Mouse (Mus musculus): ENCODE measurements around the gene Tex11. TPM values are rescaled to one million over a fixed set of nuclear protein-coding genes. Genes with fewer than 3 reads are reported as not detected.

Gene Tex11
- polyA plus RNA-seq, 1 experiment from 2014 or later: not detected

DNA sequence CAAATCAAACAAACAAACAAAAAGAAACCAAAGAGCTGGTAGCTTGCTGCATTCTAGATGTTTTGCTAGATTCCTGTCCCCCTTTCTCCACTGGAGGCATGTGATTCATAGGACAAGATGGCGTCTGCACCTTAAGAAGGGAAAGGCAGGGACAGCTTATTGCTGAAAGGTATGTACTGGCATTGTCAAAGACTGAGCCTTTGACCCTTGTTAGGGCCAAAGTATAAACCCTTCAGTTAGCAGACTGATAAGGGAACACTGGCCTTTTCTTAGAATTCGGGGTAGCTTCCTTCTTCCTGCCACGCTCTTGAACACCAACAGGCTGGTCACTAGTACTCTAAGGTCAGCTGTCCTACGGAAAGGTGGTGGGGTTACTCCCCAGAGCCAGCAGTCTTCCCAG, 262.1 kb downstream of the Tex11 start:
- Histone ChIP-seq H3K4me2 (ENCODE audit: low read depth, severe bottlenecking) (no peak overlapping the region), H3K27ac (replicated peaks; ENCODE audit: low read depth, low read length) (no peak overlapping the region), H3K4me3 (ENCODE audit: low read depth, low read length) (no peak overlapping the region), H3K9me3 (ENCODE audit: control insufficient read depth, low read length) (no peaks in the 10 kb centered on the region), H3K9ac (ENCODE audit: low read length) (no peak overlapping the region), H3K27me3 (ENCODE audit: control insufficient read depth, insufficient read depth, low read length) (no peaks in the 10 kb centered on the region), H3K36me3 (ENCODE audit: control insufficient read depth, insufficient read depth, low read length) (no peaks in the 10 kb centered on the region; the same call in 1 of the 2 replicates), H3K4me1 (ENCODE audit: control insufficient read depth, insufficient read depth, low read length) (no peaks in the 10 kb centered on the region)
- DNase-seq (ENCODE audit: low spot score): no peak
- 63% methylated on average over 4 of the region's 4 CpGs for WGBS
- ATAC-seq (ENCODE audit: insufficient number of reproducible peaks, low FRiP score, low TSS enrichment, low read depth): no peak

DNA sequence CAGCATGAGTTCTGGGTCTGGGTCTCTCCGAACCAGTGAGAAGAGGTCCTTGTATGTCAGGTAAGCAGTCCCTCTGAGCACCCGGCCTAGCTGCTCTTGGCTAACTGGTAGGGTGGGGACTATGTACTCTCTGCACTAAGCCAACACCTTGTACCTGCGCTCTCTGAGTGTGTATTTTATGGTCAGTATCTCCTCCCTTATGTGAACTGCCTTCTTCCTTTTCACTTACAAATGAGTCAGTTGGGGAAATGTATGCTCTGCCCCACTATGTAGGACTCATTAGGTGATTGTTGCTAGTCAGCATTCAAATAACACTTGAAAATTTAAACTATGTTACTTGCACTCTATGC, 262.8 kb downstream of the Tex11 start:
- ATAC-seq (ENCODE audit: insufficient number of reproducible peaks, low FRiP score, low TSS enrichment, low read depth): no peak
- DNase-seq (ENCODE audit: low spot score): no peak
- 76% methylated on average over 3 of the region's 3 CpGs for WGBS
- Histone ChIP-seq H3K9me3 (ENCODE audit: control insufficient read depth, low read length) (no peaks in the 10 kb centered on the region), H3K4me1 (ENCODE audit: control insufficient read depth, insufficient read depth, low read length) (no peaks in the 10 kb centered on the region), H3K4me2 (ENCODE audit: low read depth, severe bottlenecking) (no peak overlapping the region), H3K4me3 (ENCODE audit: low read depth, low read length) (no peak overlapping the region), H3K36me3 (ENCODE audit: control insufficient read depth, insufficient read depth, low read length) (no peaks in the 10 kb centered on the region; the same call in 1 of the 2 replicates), H3K27me3 (ENCODE audit: control insufficient read depth, insufficient read depth, low read length) (no peaks in the 10 kb centered on the region), H3K9ac (ENCODE audit: low read length) (no peak overlapping the region), H3K27ac (replicated peaks; ENCODE audit: low read depth, low read length) (no peak overlapping the region)

DNA sequence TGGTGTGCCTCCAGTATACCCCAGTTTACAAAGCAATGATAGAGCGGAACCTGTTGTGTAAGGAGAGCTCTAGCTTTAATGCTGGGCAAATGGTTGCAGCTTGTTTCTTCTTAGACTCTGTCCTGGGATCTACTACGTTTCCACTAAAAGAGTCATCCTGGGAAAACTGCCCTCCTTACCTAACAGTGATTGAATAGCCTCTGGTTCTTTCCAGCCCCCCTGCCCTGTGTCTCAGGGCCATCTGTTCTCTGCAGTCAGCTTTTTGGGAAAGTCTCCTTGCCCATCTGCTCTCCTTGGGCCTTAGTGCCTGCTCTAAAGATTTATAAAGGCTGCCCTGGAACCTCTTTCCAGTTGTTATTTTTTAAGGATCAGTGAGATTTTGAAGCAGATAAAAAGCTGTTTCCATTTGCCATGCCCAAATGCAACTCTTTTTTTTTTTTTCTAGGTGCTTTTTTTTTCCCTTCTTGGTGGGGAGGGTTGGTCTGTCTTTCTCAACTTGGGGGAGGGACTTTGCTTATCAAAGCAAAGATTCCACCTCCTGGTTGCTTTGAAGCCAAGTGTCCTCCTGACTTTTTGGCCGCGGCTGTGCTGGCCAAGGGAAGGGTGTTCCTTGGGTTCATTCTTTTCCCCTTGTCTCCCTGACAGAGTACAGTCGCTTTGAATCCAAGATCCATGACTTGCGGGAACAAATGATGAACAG, 263.3 kb downstream of the Tex11 start:
- ATAC-seq (ENCODE audit: insufficient number of reproducible peaks, low FRiP score, low TSS enrichment, low read depth) (no peak), DNase-seq (ENCODE audit: low spot score) (no peak)
- no peaks in the 10 kb centered on the region for H3K4me1 ChIP-seq (ENCODE audit: control insufficient read depth, insufficient read depth, low read length)
- no peaks in the 10 kb centered on the region for H3K9me3 ChIP-seq (ENCODE audit: control insufficient read depth, low read length)
- no peaks in the 10 kb centered on the region; the same call in 1 of the 2 replicates for H3K36me3 ChIP-seq (ENCODE audit: control insufficient read depth, insufficient read depth, low read length)
- H3K9ac ChIP-seq (ENCODE audit: low read length): no peak overlapping the region
- H3K4me3 ChIP-seq (ENCODE audit: low read depth, low read length): no peak overlapping the region
- H3K4me2 ChIP-seq (ENCODE audit: low read depth, severe bottlenecking): no peak overlapping the region
- no peak overlapping the region for H3K27ac ChIP-seq (replicated peaks; ENCODE audit: low read depth, low read length)
- no peaks in the 10 kb centered on the region for H3K27me3 ChIP-seq (ENCODE audit: control insufficient read depth, insufficient read depth, low read length)
- WGBS: 64% methylated on average over 6 of the region's 6 CpGs

DNA sequence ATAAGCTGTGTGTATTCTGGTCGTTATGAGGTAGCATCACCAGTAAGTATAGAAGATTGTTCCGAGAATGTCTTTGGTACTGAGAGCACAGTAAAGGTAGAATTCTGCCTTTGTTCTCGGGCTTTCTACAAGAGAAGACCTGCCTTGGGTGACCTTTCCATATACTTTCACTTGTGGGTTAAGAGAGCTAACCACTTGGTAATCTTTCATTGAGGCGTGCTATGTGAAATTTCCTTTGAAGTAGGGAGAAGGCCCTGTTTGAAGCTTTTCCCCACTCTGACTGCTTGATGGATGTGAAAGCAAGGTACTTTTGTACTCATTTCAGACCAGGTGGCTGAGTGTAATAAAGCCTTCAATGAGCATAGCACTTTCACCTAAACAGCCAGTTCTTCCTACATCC, 270.1 kb downstream of the Tex11 start:
- H3K4me2 ChIP-seq (ENCODE audit: low read depth, severe bottlenecking): no peak overlapping the region
- no peak overlapping the region for H3K4me3 ChIP-seq (ENCODE audit: low read depth, low read length)
- H3K36me3 ChIP-seq (ENCODE audit: control insufficient read depth, insufficient read depth, low read length): no peaks in the 10 kb centered on the region
- 62% methylated on average over 4 of the region's 4 CpGs for WGBS
- DNase-seq (ENCODE audit: low spot score) (no peak), ATAC-seq (ENCODE audit: insufficient number of reproducible peaks, low FRiP score, low TSS enrichment, low read depth) (no peak)
- no peaks in the 10 kb centered on the region for H3K9me3 ChIP-seq (ENCODE audit: control insufficient read depth, low read length)
- no peaks in the 10 kb centered on the region for H3K4me1 ChIP-seq (ENCODE audit: control insufficient read depth, insufficient read depth, low read length)
- no peaks in the 10 kb centered on the region for H3K27me3 ChIP-seq (ENCODE audit: control insufficient read depth, insufficient read depth, low read length)
- H3K9ac ChIP-seq (ENCODE audit: low read length): no peak overlapping the region
- H3K27ac ChIP-seq (replicated peaks; ENCODE audit: low read depth, low read length): no peak overlapping the region

Other genes with a start within 250 kb of the Tex11 start
- gene Slc7a3, start 26.4 kb upstream of the Tex11 start, polyA plus RNA-seq (2014; fragmentation: Nextera tagmentation; extraction: Ambion mirVana): 0.48 and 0.71 TPM in 2 replicates
- gene Snx12, start 162.9 kb upstream of the Tex11 start, polyA plus RNA-seq (2014; fragmentation: Nextera tagmentation; extraction: Ambion mirVana): 51.2 and 52.1 TPM in 2 replicates
- gene Foxo4, start 194.9 kb upstream of the Tex11 start, polyA plus RNA-seq (2014; fragmentation: Nextera tagmentation; extraction: Ambion mirVana): 7.3 and 8.8 TPM in 2 replicates
- not detected in 2 replicates for gene Gm614, start 204.3 kb upstream of the Tex11 start, polyA plus RNA-seq (2014; fragmentation: Nextera tagmentation; extraction: Ambion mirVana)
- gene Il2rg, start 208.6 kb upstream of the Tex11 start, polyA plus RNA-seq (2014; fragmentation: Nextera tagmentation; extraction: Ambion mirVana): 4.4 and 4.6 TPM in 2 replicates
- gene Gm20489, start 209.4 kb upstream of the Tex11 start, polyA plus RNA-seq (2014; fragmentation: Nextera tagmentation; extraction: Ambion mirVana): not detected in 2 replicates
- 57.6 and 58.2 TPM in 2 replicates for gene Med12, start 214.4 kb upstream of the Tex11 start, polyA plus RNA-seq (2014; fragmentation: Nextera tagmentation; extraction: Ambion mirVana)
- gene Nlgn3, start 239.5 kb upstream of the Tex11 start, polyA plus RNA-seq (2014; fragmentation: Nextera tagmentation; extraction: Ambion mirVana): 11.3 and 12.3 TPM in 2 replicates